Mouse (Mus musculus) hindbrain, embryonic 12.5 days (tissue): ENCODE measurements around the gene Fhod1. TPM values are rescaled to one million over a fixed set of nuclear protein-coding genes. Genes with fewer than 3 reads are reported as not detected.
A peak's percentile ranks its signal among the peaks of the same experiment; 100 is the strongest.
"Not testable (repeated sequence)": the region's sequence is repeated elsewhere in the genome, so short reads cannot be mapped to it uniquely, and the experiment has no call there.

ENCODE experiments used
- ATAC-seq: fragments of 200-750 bp; cut with Nextera tagmentation; 2 replicates; pipeline ENCODE4 v1.8.0; 2017; ENCODE audit warnings: moderate TSS enrichment; ENCODE audit not compliant: low FRiP score
- H3K27ac ChIP-seq: fragments of 300-500 bp; sonication (generic); 2 replicates; pipeline ENCODE4 v1.5.1; 2016; ENCODE audit warnings: mild to moderate bottlenecking
- H3K27me3 ChIP-seq: fragments of 300-500 bp; sonication (generic); 2 replicates; pipeline ENCODE4 v1.6.1; 2016; ENCODE audit warnings: mild to moderate bottlenecking
- H3K36me3 ChIP-seq: fragments of 300-500 bp; sonication (generic); 2 replicates; pipeline ENCODE4 v1.6.1; 2016; ENCODE audit warnings: mild to moderate bottlenecking
- H3K4me1 ChIP-seq: fragments of 300-500 bp; sonication (generic); 2 replicates; pipeline ENCODE4 v1.6.1; 2016
- H3K4me2 ChIP-seq: fragments of 300-500 bp; sonication (generic); replicated peaks from 2 replicates; pipeline ENCODE4 v1.6.1; 2016; ENCODE audit warnings: mild to moderate bottlenecking
- H3K4me3 ChIP-seq: fragments of 300-500 bp; sonication (generic); 2 replicates; pipeline ENCODE4 v1.5.1; 2016; ENCODE audit warnings: mild to moderate bottlenecking
- H3K9ac ChIP-seq: fragments of 300-500 bp; sonication (generic); 2 replicates; pipeline ENCODE4 v1.6.1; 2016; ENCODE audit warnings: mild to moderate bottlenecking, moderate library complexity
- H3K9me3 ChIP-seq: fragments of 300-500 bp; sonication (generic); replicated peaks from 2 replicates; pipeline ENCODE4 v1.6.1; 2016; ENCODE audit warnings: mild to moderate bottlenecking
- WGBS: fragments of 180-500 bp; shearing (Covaris S2); methylation state at CpG from one replicate; pipeline ENCODE4 v1.1.7; 2016; 5-methylcytosine and 5-hydroxymethylcytosine counted together
- polyA plus RNA-seq: library from polyadenylated mRNA; unstranded; fragments of >200 nt; fragmentation: Nextera tagmentation; extraction: Ambion mirVana; gene quantifications from 2 replicates; pipeline ENCODE4 v1.2.1, GENCODE M21; 2016

Gene Fhod1
- polyA plus RNA-seq, 1 experiment from 2014 or later: 2.0 TPM

- Histone ChIP-seq H3K27ac (peak within 1 kb of the TSS; percentile 53; the same call in 1 of the 2 replicates), H3K9ac (peak within 1 kb of the TSS; percentile 96), H3K4me1 (peaks cover 18% of the 10 kb centered on the region), H3K27me3 (peaks cover 18% of the 10 kb centered on the region), H3K36me3 (peaks cover 30% of the 10 kb centered on the region), H3K9me3 (no peaks in the 10 kb centered on the region), H3K4me3 (peak within 1 kb of the TSS; percentile 97), H3K4me2 (peak within 1 kb of the TSS; percentile 99)
- under 1% methylated on average over 57 of the region's 58 CpGs for WGBS
- peak; percentile 89 for ATAC-seq
Observed at GRCm38 (mm10) chr8:105297511-105298192, 50.1 kb downstream of the Fhod1 start, which contains the start of gene E2f4. Gene E2f4, plus strand, starts transcription at chr8:105297663.

- Histone ChIP-seq H3K27me3 (peaks cover 23% of the 10 kb centered on the region), H3K27ac (0 out of 2 replicates have a peak within 1 kb of the TSS, but pooled peaks have one; percentile 53), H3K4me1 (peaks cover 18% of the 10 kb centered on the region), H3K9ac (no peak within 1 kb of the TSS), H3K9me3 (no peaks in the 10 kb centered on the region), H3K36me3 (peaks cover 16% of the 10 kb centered on the region), H3K4me3 (0 out of 2 replicates have a peak within 1 kb of the TSS, but pooled peaks have one; percentile 97), H3K4me2 (peak within 1 kb of the TSS; percentile 99)
- WGBS: 70% methylated on average over 11 of the region's 11 CpGs
- ATAC-seq: no peak
Observed at GRCm38 (mm10) chr8:105295895-105296573, 51.7 kb downstream of the Fhod1 start, which contains the start of gene Exoc3l. Gene Exoc3l, minus strand, starts transcription at chr8:105296101.

GRCm38 (mm10) chr8:105295256-105295655, 52.5 kb downstream of the Fhod1 start:
- WGBS: 76% methylated on average over 11 of the region's 11 CpGs

GRCm38 (mm10) chr8:105294776-105295175, 53.0 kb downstream of the Fhod1 start:
- ATAC-seq: no peak
- Histone ChIP-seq H3K4me2 (no peak overlapping the region), H3K4me3 (no peak overlapping the region), H3K27ac (no peak overlapping the region), H3K4me1 (peaks cover 30% of the 10 kb centered on the region), H3K9ac (no peak overlapping the region), H3K9me3 (no peaks in the 10 kb centered on the region), H3K36me3 (peaks cover 5% of the 10 kb centered on the region), H3K27me3 (peaks cover 33% of the 10 kb centered on the region)
- WGBS: 71% methylated on average over 9 of the region's 9 CpGs

More at GRCm38 (mm10) chr8:105295256-105295655, 52.5 kb downstream of the Fhod1 start:
- H3K27me3 ChIP-seq: peaks cover 29% of the 10 kb centered on the region
- no peak overlapping the region for H3K9ac ChIP-seq
- no peak for ATAC-seq
- H3K9me3 ChIP-seq: no peaks in the 10 kb centered on the region
- no peak overlapping the region for H3K4me2 ChIP-seq
- H3K27ac ChIP-seq: no peak overlapping the region
- H3K36me3 ChIP-seq: peaks cover 10% of the 10 kb centered on the region
- peaks cover 25% of the 10 kb centered on the region for H3K4me1 ChIP-seq
- no peak overlapping the region for H3K4me3 ChIP-seq

- no peak overlapping the region for H3K4me3 ChIP-seq
- peaks cover 29% of the 10 kb centered on the region for H3K4me1 ChIP-seq
- no peaks in the 10 kb centered on the region for H3K36me3 ChIP-seq
- WGBS: 67% methylated on average over 19 of the region's 19 CpGs
- H3K27me3 ChIP-seq: peaks cover 34% of the 10 kb centered on the region
- H3K27ac ChIP-seq: no peak overlapping the region
- no peak overlapping the region for H3K9ac ChIP-seq
- H3K4me2 ChIP-seq: no peak overlapping the region
- ATAC-seq: no peak
- no peaks in the 10 kb centered on the region for H3K9me3 ChIP-seq
Observed at GRCm38 (mm10) chr8:105293405-105293804, 54.3 kb downstream of the Fhod1 start.

GRCm38 (mm10) chr8:105292471-105292870, 55.3 kb downstream of the Fhod1 start:
- Histone ChIP-seq H3K4me1 (peaks cover 32% of the 10 kb centered on the region), H3K27me3 (peaks cover 34% of the 10 kb centered on the region), H3K27ac (no peak overlapping the region), H3K4me2 (no peak overlapping the region), H3K36me3 (no peaks in the 10 kb centered on the region), H3K9ac (no peak overlapping the region), H3K9me3 (no peaks in the 10 kb centered on the region), H3K4me3 (no peak overlapping the region)
- no peak for ATAC-seq
- WGBS: 79% methylated on average over 7 of the region's 7 CpGs

GRCm38 (mm10) chr8:105291802-105292201, 56.0 kb downstream of the Fhod1 start:
- H3K4me2 ChIP-seq, ATAC-seq, H3K4me3 ChIP-seq, H3K27ac ChIP-seq, H3K36me3 ChIP-seq, H3K9ac ChIP-seq, H3K9me3 ChIP-seq: not testable (repeated sequence)
- Histone ChIP-seq H3K27me3 (peaks cover 34% of the 10 kb centered on the region), H3K4me1 (peaks cover 35% of the 10 kb centered on the region)
- WGBS: 71% methylated on average over 3 of the region's 3 CpGs

GRCm38 (mm10) chr8:105291364-105291763, 56.4 kb downstream of the Fhod1 start:
- not testable (repeated sequence) for H3K4me2 ChIP-seq, H3K9ac ChIP-seq, H3K9me3 ChIP-seq, H3K27ac ChIP-seq, H3K36me3 ChIP-seq, H3K4me3 ChIP-seq, ATAC-seq
- 87% methylated on average over 8 of the region's 8 CpGs for WGBS
- H3K27me3 ChIP-seq: peaks cover 34% of the 10 kb centered on the region
- H3K4me1 ChIP-seq: peaks cover 38% of the 10 kb centered on the region

- H3K4me3 ChIP-seq: peak overlapping the region; percentile 48
- ATAC-seq: no peak
- H3K4me1 ChIP-seq: peaks cover 43% of the 10 kb centered on the region
- H3K9me3 ChIP-seq: no peaks in the 10 kb centered on the region
- H3K27me3 ChIP-seq: peaks cover 34% of the 10 kb centered on the region
- 0 out of 2 replicates have a peak overlapping the region, but pooled peaks have one; percentile 60 for H3K9ac ChIP-seq
- peak overlapping the region; percentile 81 for H3K4me2 ChIP-seq
- H3K27ac ChIP-seq: no peak overlapping the region
- whole genome bisulfite sequencing: 8% methylated on average over 31 of the region's 31 CpGs
- H3K36me3 ChIP-seq: no peaks in the 10 kb centered on the region
Observed at GRCm38 (mm10) chr8:105290554-105291314, 57.0 kb downstream of the Fhod1 start.

- peak within 1 kb of the TSS; percentile 48 for H3K4me3 ChIP-seq
- peaks cover 32% of the 10 kb centered on the region for H3K27me3 ChIP-seq
- ATAC-seq: peak; percentile 20
- peak within 1 kb of the TSS; percentile 81 for H3K4me2 ChIP-seq
- peak within 1 kb of the TSS; percentile 92 for H3K27ac ChIP-seq
- H3K9ac ChIP-seq: peak within 1 kb of the TSS; percentile 60
- no peaks in the 10 kb centered on the region for H3K9me3 ChIP-seq
- peaks cover 7% of the 10 kb centered on the region for H3K36me3 ChIP-seq
- 3% methylated on average over 39 of the region's 43 CpGs for WGBS
- H3K4me1 ChIP-seq: peaks cover 50% of the 10 kb centered on the region
Observed at GRCm38 (mm10) chr8:105289805-105290460, 57.8 kb downstream of the Fhod1 start, which contains the start of gene 4931428F04Rik. Gene 4931428F04Rik, minus strand, starts transcription at chr8:105289864.

- under 1% methylated on average over 53 of the region's 53 CpGs for WGBS
- Histone ChIP-seq H3K4me2 (peak overlapping the region; percentile 81), H3K4me1 (peaks cover 50% of the 10 kb centered on the region)
Observed at GRCm38 (mm10) chr8:105288958-105289732, 58.6 kb downstream of the Fhod1 start.

More at GRCm38 (mm10) chr8:105288958-105289732, 58.6 kb downstream of the Fhod1 start:
- H3K4me3 ChIP-seq: peak overlapping the region; percentile 48
- peak overlapping the region; percentile 92 for H3K27ac ChIP-seq
- peaks cover 31% of the 10 kb centered on the region for H3K27me3 ChIP-seq
- H3K9ac ChIP-seq: peak overlapping the region; percentile 60
- H3K36me3 ChIP-seq: peaks cover 13% of the 10 kb centered on the region
- no peaks in the 10 kb centered on the region for H3K9me3 ChIP-seq
- peak; percentile 94 for ATAC-seq
